Mouse (Mus musculus): Measurements from ENCODE around the gene Lpp. TPM values are rescaled to one million over a fixed set of nuclear protein-coding genes. Genes with fewer than 3 reads are reported as not detected.

Gene Lpp
- polyA plus RNA-seq, 1 experiment, result 15.0 TPM

GRCm38 (mm10) chr16:24781922-24782321, 388.6 kb downstream of the Lpp start:
- no peak for DNase-seq
- Histone ChIP-seq H3K4me1 (replicated peaks; ENCODE audit: control insufficient read depth, insufficient read depth, low read length) (no peaks in the 10 kb centered on the region), H3K36me3 (ENCODE audit: control insufficient read depth, insufficient read depth, low read length) (no peaks in the 10 kb centered on the region), H3K27ac (ENCODE audit: control insufficient read depth, insufficient read depth, low read length) (no peak overlapping the region), H3K27me3 (ENCODE audit: control insufficient read depth, insufficient read depth, low read length) (no peaks in the 10 kb centered on the region), H3K4me3 (ENCODE audit: control insufficient read depth, insufficient read depth, low read length) (no peak overlapping the region)
- TF ChIP-seq POLR2A (IDR thresholded peaks at IDR 0.05; ENCODE audit: control insufficient read depth, extremely low read depth, insufficient read depth, low read length, poor library complexity), result no peak
- no peak for TF ChIP-seq CTCF (IDR thresholded peaks at IDR 0.05; ENCODE audit: borderline replicate concordance, control insufficient read depth, extremely low read depth, insufficient read depth, low read length, poor library complexity)
- 82% methylated on average over 3 of the region's 3 CpGs for WGBS

- no peak overlapping the region for H3K4me3 ChIP-seq (ENCODE audit: control insufficient read depth, insufficient read depth, low read length)
- no peaks in the 10 kb centered on the region for H3K4me1 ChIP-seq (replicated peaks; ENCODE audit: control insufficient read depth, insufficient read depth, low read length)
- TF ChIP-seq CTCF (IDR thresholded peaks at IDR 0.05; ENCODE audit: borderline replicate concordance, control insufficient read depth, extremely low read depth, insufficient read depth, low read length, poor library complexity) (no peak), POLR2A (IDR thresholded peaks at IDR 0.05; ENCODE audit: control insufficient read depth, extremely low read depth, insufficient read depth, low read length, poor library complexity) (no peak)
- no peak for DNase-seq
- H3K27ac ChIP-seq (ENCODE audit: control insufficient read depth, insufficient read depth, low read length), result no peak overlapping the region
- H3K36me3 ChIP-seq (ENCODE audit: control insufficient read depth, insufficient read depth, low read length), result no peaks in the 10 kb centered on the region
- WGBS, result 87% methylated on average over 1 of the region's 1 CpGs
- no peaks in the 10 kb centered on the region for H3K27me3 ChIP-seq (ENCODE audit: control insufficient read depth, insufficient read depth, low read length)
These were observed 392.3 kb downstream of the Lpp start for GRCm38 (mm10) chr16:24785651-24786050.

- no peaks in the 10 kb centered on the region for H3K4me1 ChIP-seq (replicated peaks; ENCODE audit: control insufficient read depth, insufficient read depth, low read length)
- no peak overlapping the region for H3K27ac ChIP-seq (ENCODE audit: control insufficient read depth, insufficient read depth, low read length)
- no peak for DNase-seq
- WGBS, result 90% methylated on average over 3 of the region's 3 CpGs
- H3K27me3 ChIP-seq (ENCODE audit: control insufficient read depth, insufficient read depth, low read length), result no peaks in the 10 kb centered on the region
- no peak overlapping the region for H3K4me3 ChIP-seq (ENCODE audit: control insufficient read depth, insufficient read depth, low read length)
- H3K36me3 ChIP-seq (ENCODE audit: control insufficient read depth, insufficient read depth, low read length), result no peaks in the 10 kb centered on the region
- no peak for TF ChIP-seq POLR2A (IDR thresholded peaks at IDR 0.05; ENCODE audit: control insufficient read depth, extremely low read depth, insufficient read depth, low read length, poor library complexity)
These were observed 395.7 kb downstream of the Lpp start for GRCm38 (mm10) chr16:24788973-24789372.

- TF ChIP-seq POLR2A (IDR thresholded peaks at IDR 0.05; ENCODE audit: control insufficient read depth, extremely low read depth, insufficient read depth, low read length, poor library complexity), result no peak
- no peak for TF ChIP-seq CTCF (IDR thresholded peaks at IDR 0.05; ENCODE audit: borderline replicate concordance, control insufficient read depth, extremely low read depth, insufficient read depth, low read length, poor library complexity)
- WGBS, result 96% methylated on average over 1 of the region's 1 CpGs
- Histone ChIP-seq H3K27ac (ENCODE audit: control insufficient read depth, insufficient read depth, low read length) (no peak overlapping the region), H3K36me3 (ENCODE audit: control insufficient read depth, insufficient read depth, low read length) (no peaks in the 10 kb centered on the region), H3K4me1 (replicated peaks; ENCODE audit: control insufficient read depth, insufficient read depth, low read length) (no peaks in the 10 kb centered on the region), H3K27me3 (ENCODE audit: control insufficient read depth, insufficient read depth, low read length) (no peaks in the 10 kb centered on the region), H3K4me3 (ENCODE audit: control insufficient read depth, insufficient read depth, low read length) (no peak overlapping the region)
- DNase-seq, result no peak
These were observed 398.1 kb downstream of the Lpp start for GRCm38 (mm10) chr16:24791387-24791786.

GRCm38 (mm10) chr16:24791984-24792383, 398.7 kb downstream of the Lpp start:
- no peaks in the 10 kb centered on the region for H3K36me3 ChIP-seq (ENCODE audit: control insufficient read depth, insufficient read depth, low read length)

GRCm38 (mm10) chr16:24792836-24793235, 399.5 kb downstream of the Lpp start:
- Histone ChIP-seq H3K4me1 (replicated peaks; ENCODE audit: control insufficient read depth, insufficient read depth, low read length) (no peaks in the 10 kb centered on the region), H3K36me3 (ENCODE audit: control insufficient read depth, insufficient read depth, low read length) (no peaks in the 10 kb centered on the region), H3K4me3 (ENCODE audit: control insufficient read depth, insufficient read depth, low read length) (no peak overlapping the region), H3K27me3 (ENCODE audit: control insufficient read depth, insufficient read depth, low read length) (no peaks in the 10 kb centered on the region), H3K27ac (ENCODE audit: control insufficient read depth, insufficient read depth, low read length) (no peak overlapping the region)
- TF ChIP-seq CTCF (IDR thresholded peaks at IDR 0.05; ENCODE audit: borderline replicate concordance, control insufficient read depth, extremely low read depth, insufficient read depth, low read length, poor library complexity), result no peak
- TF ChIP-seq POLR2A (IDR thresholded peaks at IDR 0.05; ENCODE audit: control insufficient read depth, extremely low read depth, insufficient read depth, low read length, poor library complexity), result no peak
- no peak for DNase-seq
- 94% methylated on average over 4 of the region's 4 CpGs for WGBS

More at GRCm38 (mm10) chr16:24791984-24792383, 398.7 kb downstream of the Lpp start:
- Histone ChIP-seq H3K4me1 (replicated peaks; ENCODE audit: control insufficient read depth, insufficient read depth, low read length) (no peaks in the 10 kb centered on the region), H3K27me3 (ENCODE audit: control insufficient read depth, insufficient read depth, low read length) (no peaks in the 10 kb centered on the region), H3K27ac (ENCODE audit: control insufficient read depth, insufficient read depth, low read length) (no peak overlapping the region), H3K4me3 (ENCODE audit: control insufficient read depth, insufficient read depth, low read length) (no peak overlapping the region)
- TF ChIP-seq CTCF (IDR thresholded peaks at IDR 0.05; ENCODE audit: borderline replicate concordance, control insufficient read depth, extremely low read depth, insufficient read depth, low read length, poor library complexity), result no peak
- no peak for TF ChIP-seq POLR2A (IDR thresholded peaks at IDR 0.05; ENCODE audit: control insufficient read depth, extremely low read depth, insufficient read depth, low read length, poor library complexity)
- WGBS, result 95% methylated on average over 4 of the region's 4 CpGs
- DNase-seq, result no peak

- no peak for DNase-seq
- Histone ChIP-seq H3K27ac (ENCODE audit: control insufficient read depth, insufficient read depth, low read length) (no peak overlapping the region), H3K36me3 (ENCODE audit: control insufficient read depth, insufficient read depth, low read length) (no peaks in the 10 kb centered on the region), H3K27me3 (ENCODE audit: control insufficient read depth, insufficient read depth, low read length) (no peaks in the 10 kb centered on the region), H3K4me1 (replicated peaks; ENCODE audit: control insufficient read depth, insufficient read depth, low read length) (no peaks in the 10 kb centered on the region), H3K4me3 (ENCODE audit: control insufficient read depth, insufficient read depth, low read length) (no peak overlapping the region)
- WGBS, result 91% methylated on average over 2 of the region's 2 CpGs
- no peak for TF ChIP-seq CTCF (IDR thresholded peaks at IDR 0.05; ENCODE audit: borderline replicate concordance, control insufficient read depth, extremely low read depth, insufficient read depth, low read length, poor library complexity)
These were observed 401.4 kb downstream of the Lpp start for GRCm38 (mm10) chr16:24794665-24795064.

Data from thymus, adult 2 months (tissue).